Mouse (Mus musculus) CH12.LX (cell line): Measurements from ENCODE around the gene Notch3. TPM values are rescaled to one million over a fixed set of nuclear protein-coding genes. Genes with fewer than 3 reads are reported as not detected.

ENCODE experiments used
- DNase-seq: peaks from one replicate; pipeline ENCODE4 v3.0.0-alpha.2; 2013; ENCODE audit errors: extremely low read depth
- H3K27ac ChIP-seq: 2 replicates; pipeline ENCODE4 v1.5.1; 2012; ENCODE audit warnings: low read depth, mild to moderate bottlenecking, control low read depth, moderate library complexity; ENCODE audit not compliant: insufficient read depth
- H3K27me3 ChIP-seq: replicated peaks from 2 replicates; pipeline ENCODE3; 2012; ENCODE audit warnings: inconsistent platforms
- H3K36me3 ChIP-seq, 2 experiments: replicated peaks in 1 of 2; 2 replicates each; pipeline versions ENCODE3 to v1.6.1; 2012; ENCODE audit warnings: inconsistent platforms in 1 of 2, low read length in 1 of 2, mild to moderate bottlenecking in 1 of 2, mixed read lengths in 1 of 2, moderate library complexity in 1 of 2; ENCODE audit not compliant: control insufficient read depth in 1 of 2, insufficient read depth in 1 of 2
- H3K4me1 ChIP-seq, 2 experiments: 2 replicates each; pipeline ENCODE4 v1.6.1; 2012; ENCODE audit warnings: inconsistent platforms in 1 of 2, moderate library complexity in 1 of 2; ENCODE audit not compliant: insufficient read depth in 2 of 2, control insufficient read depth in 1 of 2
- H3K4me2 ChIP-seq: 2 replicates; pipeline ENCODE4 v1.6.1; 2012; ENCODE audit warnings: low read depth, mild to moderate bottlenecking, control low read depth; ENCODE audit not compliant: poor library complexity, insufficient read depth, severe bottlenecking
- H3K4me3 ChIP-seq, 3 experiments: fragments of 150-350 bp in 1 of 3; sonication (generic) in 1 of 3; replicated peaks in 1 of 3; 2 replicates each; pipeline versions ENCODE3 to v1.5.1; 2011 to 2012; ENCODE audit warnings: low read depth in 2 of 3, low read length in 2 of 3, mild to moderate bottlenecking in 2 of 3, moderate library complexity in 2 of 3, control low read depth in 1 of 3, improper control_type of control experiment in 1 of 3, inconsistent platforms in 1 of 3, mixed read lengths in 1 of 3; ENCODE audit not compliant: poor library complexity in 1 of 3
- H3K79me2 ChIP-seq: replicated peaks from 2 replicates; pipeline ENCODE4 v1.6.1; 2012; ENCODE audit warnings: mild to moderate bottlenecking, moderate library complexity; ENCODE audit not compliant: control insufficient read depth, poor library complexity, insufficient read depth, severe bottlenecking; ENCODE audit errors: extremely low read depth
- H3K9ac ChIP-seq: 2 replicates; pipeline ENCODE4 v1.6.1; 2012; ENCODE audit warnings: low read depth, mild to moderate bottlenecking, control low read depth, moderate library complexity; ENCODE audit not compliant: insufficient read depth
- H3K9me3 ChIP-seq: replicated peaks from 2 replicates; pipeline ENCODE3; 2012; ENCODE audit warnings: low read length, inconsistent platforms, mixed read lengths
- BHLHE40 ChIP-seq: IDR thresholded peaks from 2 replicates; pipeline ENCODE4 v1.6.1; 2011; ENCODE audit warnings: mild to moderate bottlenecking, low read depth, low read length, improper control_type of control experiment
- CHD2 ChIP-seq: IDR thresholded peaks from 2 replicates; pipeline ENCODE4 v1.6.1; 2011; ENCODE audit warnings: low read length, improper control_type of control experiment
- ELF1 ChIP-seq: IDR thresholded peaks from 2 replicates; pipeline ENCODE4 v1.6.1; 2014; ENCODE audit warnings: low read depth, mild to moderate bottlenecking, inconsistent platforms, low read length, improper control_type of control experiment
- ETS1 ChIP-seq: conservative IDR thresholded peaks from 2 replicates; pipeline ENCODE4 v1.6.1; 2012; ENCODE audit warnings: low read depth, mild to moderate bottlenecking, inconsistent platforms, low read length, improper control_type of control experiment, moderate library complexity
- IRF4 ChIP-seq: IDR thresholded peaks from 2 replicates; pipeline ENCODE4 v1.6.1; 2014; ENCODE audit warnings: low read depth, mild to moderate bottlenecking, inconsistent platforms, low read length, improper control_type of control experiment
- JUN ChIP-seq: IDR thresholded peaks from 2 replicates; pipeline ENCODE4 v1.6.1; 2011; ENCODE audit warnings: low read depth, mild to moderate bottlenecking, low read length, improper control_type of control experiment, moderate library complexity; ENCODE audit not compliant: insufficient read depth
- JUND ChIP-seq: conservative IDR thresholded peaks from 2 replicates; pipeline ENCODE4 v1.6.1; 2011; ENCODE audit warnings: low read depth, low read length, improper control_type of control experiment
- KAT2A ChIP-seq: IDR thresholded peaks from 2 replicates; pipeline ENCODE4 v1.6.1; 2012; ENCODE audit warnings: low read length, improper control_type of control experiment, inconsistent platforms; ENCODE audit not compliant: insufficient replicate concordance
- MEF2A ChIP-seq: IDR thresholded peaks from 2 replicates; pipeline ENCODE4 v1.6.1; 2014; ENCODE audit warnings: low read depth, mild to moderate bottlenecking, inconsistent platforms, low read length, improper control_type of control experiment, borderline replicate concordance
- MXI1 ChIP-seq: IDR thresholded peaks from 2 replicates; pipeline ENCODE4 v1.6.1; 2011; ENCODE audit warnings: mild to moderate bottlenecking, low read depth, low read length, improper control_type of control experiment
- NELFE ChIP-seq: IDR thresholded peaks from 2 replicates; pipeline ENCODE4 v1.6.1; 2011; ENCODE audit warnings: low read depth, low read length, improper control_type of control experiment
- NRF1 ChIP-seq: IDR thresholded peaks from 2 replicates; pipeline ENCODE4 v1.6.1; 2014; ENCODE audit warnings: low read depth, mild to moderate bottlenecking, inconsistent platforms, low read length, improper control_type of control experiment, moderate library complexity
- PAX5 ChIP-seq: IDR thresholded peaks from 2 replicates; pipeline ENCODE4 v1.6.1; 2012; ENCODE audit warnings: low read length, inconsistent platforms, mixed read lengths
- RCOR1 ChIP-seq: conservative IDR thresholded peaks from 2 replicates; pipeline ENCODE4 v1.6.1; 2012; ENCODE audit warnings: low read depth, mild to moderate bottlenecking, inconsistent platforms, low read length, improper control_type of control experiment
- SIN3A ChIP-seq: IDR thresholded peaks from 2 replicates; pipeline ENCODE4 v1.6.1; 2012; ENCODE audit warnings: low read length, improper control_type of control experiment, inconsistent platforms
- SMC3 ChIP-seq: IDR thresholded peaks from 2 replicates; pipeline ENCODE4 v1.6.1; 2011; ENCODE audit warnings: low read depth, low read length, improper control_type of control experiment
- TCF12 ChIP-seq: IDR thresholded peaks from 2 replicates; pipeline ENCODE4 v1.6.1; 2014; ENCODE audit warnings: low read depth, mild to moderate bottlenecking, inconsistent platforms, low read length, improper control_type of control experiment
- USF2 ChIP-seq: conservative IDR thresholded peaks from 2 replicates; pipeline ENCODE4 v1.6.1; 2011; ENCODE audit warnings: low read depth, low read length, improper control_type of control experiment
- ZC3H11A ChIP-seq: IDR thresholded peaks from 2 replicates; pipeline ENCODE4 v1.6.1; 2012; ENCODE audit warnings: low read depth, mild to moderate bottlenecking, inconsistent platforms, low read length, improper control_type of control experiment
- ZMIZ1 ChIP-seq: IDR thresholded peaks from 2 replicates; pipeline ENCODE4 v1.6.1; 2012; ENCODE audit warnings: low read depth, mild to moderate bottlenecking, inconsistent platforms, low read length, improper control_type of control experiment
- ZNF384 ChIP-seq: IDR thresholded peaks from 2 replicates; pipeline ENCODE4 v1.6.1; 2012; ENCODE audit warnings: low read depth, low read length, improper control_type of control experiment, inconsistent platforms
- dilution Hi-C: fragments of 300-500 bp; cut with MboI; formaldehyde crosslinking; loops from 2 replicates; pipeline ENCODE4 v1.14.3; 2020; ENCODE audit warnings: low sequenced_read_pairs; ENCODE audit not compliant: extremely low pct_unique_long_range_greater_than_20kb, extremely low pct_ligation_motif_present
- in situ Hi-C: fragments of 300-500 bp; cut with MboI; formaldehyde crosslinking; loops from 3 replicates; pipeline ENCODE4 v1.14.3; 2019; ENCODE audit warnings: low sequenced_read_pairs, low pct_ligation_motif_present, low pct_unique_long_range_greater_than_20kb, mixed read lengths
- polyA plus RNA-seq: library from polyadenylated mRNA; unstranded; fragments of >175 nt; gene quantifications from 2 replicates; pipeline ENCODE4 v1.2.1, GENCODE M21; 2012; ENCODE audit warnings: low read depth; ENCODE audit not compliant: insufficient read length
- total RNA-seq, 2 experiments: library from RNA; depleted of rRNA; stranded (reverse); fragments of 300-350 nt in 1 of 2; fragments of >200 nt in 1 of 2; gene quantifications; 2 replicates each; pipeline ENCODE4 v1.2.3; 2012 to 2014

The Notch3 gene
- total and polyA plus RNA-seq, 3 experiments: 0.17 TPM; not detected in 2

- Histone ChIP-seq H3K4me1 (no peaks in the 10 kb centered on the region), H3K36me3 (peaks cover 13 to 26% of the 10 kb centered on the region in 2 experiments), H3K4me2 (no peak overlapping the region), H3K27me3 (no peaks in the 10 kb centered on the region), H3K9me3 (no peaks in the 10 kb centered on the region), H3K4me3 (no peak overlapping the region), H3K79me2 (no peaks in the 10 kb centered on the region), H3K9ac (no peak overlapping the region), H3K27ac (no peak overlapping the region)
- no peak for TF ChIP-seq NELFE
- in situ Hi-C loops (no loop called here), dilution Hi-C loops (no loop called here)
- DNase-seq: no peak
Observed at GRCm38 (mm10) chr17:32183017-32183416, 16.4 kb upstream of the Notch3 start.

GRCm38 (mm10) chr17:32179621-32180491, 13.2 kb upstream of the Notch3 start:
- dilution Hi-C loops (no loop called here), in situ Hi-C loops (no loop called here)
- H3K79me2 ChIP-seq: no peaks in the 10 kb centered on the region
- no peak overlapping the region for H3K9ac ChIP-seq
- no peak overlapping the region for H3K27ac ChIP-seq
- H3K9me3 ChIP-seq: no peaks in the 10 kb centered on the region
- no peak overlapping the region for H3K4me2 ChIP-seq
- DNase-seq: no peak
- peaks cover 8 to 13% of the 10 kb centered on the region in 2 experiments for H3K36me3 ChIP-seq
- H3K27me3 ChIP-seq: no peaks in the 10 kb centered on the region
- no peak overlapping the region for H3K4me3 ChIP-seq
- no peaks in the 10 kb centered on the region for H3K4me1 ChIP-seq
- TF ChIP-seq JUN: no peak
- TF ChIP-seq IRF4: no peak
- TF ChIP-seq NRF1: no peak
- no peak for TF ChIP-seq RCOR1
- TF ChIP-seq PAX5: no peak
- TF ChIP-seq MEF2A: no peak
- TF ChIP-seq ZNF384: no peak
- no peak for TF ChIP-seq TCF12
- TF ChIP-seq MXI1: no peak
- TF ChIP-seq BHLHE40: no peak
- TF ChIP-seq ELF1: no peak
- no peak for TF ChIP-seq SMC3
- TF ChIP-seq CHD2: no peak
- no peak for TF ChIP-seq USF2
- TF ChIP-seq ZMIZ1: no peak
- TF ChIP-seq ETS1: no peak
- TF ChIP-seq JUND: no peak
- TF ChIP-seq SIN3A: no peak
- no peak for TF ChIP-seq KAT2A
- TF ChIP-seq ZC3H11A: no peak
